Mouse (Mus musculus) adrenal gland, postnatal 14 days (tissue): Measurements from ENCODE around the gene Lbhd2. TPM values are rescaled to one million over a fixed set of nuclear protein-coding genes. Genes with fewer than 3 reads are reported as not detected.
A peak's percentile ranks its signal among the peaks of the same experiment; 100 is the strongest.

Experiments
- DNase-seq: peaks from one replicate; pipeline ENCODE4 v3.0.0; 2021; ENCODE audit warnings: mixed read lengths
- total RNA-seq: library from RNA; stranded (reverse); gene quantifications from 2 replicates; pipeline ENCODE4 v1.2.3, GENCODE M21; 2021

The Lbhd2 gene
- total RNA-seq, 1 experiment from 2014 or later: 0.56 TPM

DNA sequence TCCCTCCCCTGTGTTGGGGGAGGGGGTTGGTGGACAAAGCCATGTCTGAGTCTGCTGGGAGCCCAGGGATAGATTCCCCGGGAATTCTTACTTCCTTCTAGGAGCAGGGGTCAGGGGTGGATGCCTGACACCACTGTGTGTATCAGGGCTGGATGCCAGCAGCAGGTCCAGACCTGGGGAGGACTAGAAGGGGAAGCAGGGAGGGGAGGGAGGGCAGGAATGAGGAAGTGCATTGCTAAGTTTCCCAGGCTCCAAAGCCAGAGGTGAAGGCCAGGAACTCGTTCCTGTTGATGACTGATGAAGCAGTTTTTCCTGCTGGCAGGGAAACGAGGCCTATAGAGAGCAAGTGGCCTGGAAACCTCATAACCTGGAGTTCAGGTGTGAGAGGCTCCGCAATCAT is 25.5 kb downstream of the Lbhd2 start:
- no peak for DNase-seq

DNA sequence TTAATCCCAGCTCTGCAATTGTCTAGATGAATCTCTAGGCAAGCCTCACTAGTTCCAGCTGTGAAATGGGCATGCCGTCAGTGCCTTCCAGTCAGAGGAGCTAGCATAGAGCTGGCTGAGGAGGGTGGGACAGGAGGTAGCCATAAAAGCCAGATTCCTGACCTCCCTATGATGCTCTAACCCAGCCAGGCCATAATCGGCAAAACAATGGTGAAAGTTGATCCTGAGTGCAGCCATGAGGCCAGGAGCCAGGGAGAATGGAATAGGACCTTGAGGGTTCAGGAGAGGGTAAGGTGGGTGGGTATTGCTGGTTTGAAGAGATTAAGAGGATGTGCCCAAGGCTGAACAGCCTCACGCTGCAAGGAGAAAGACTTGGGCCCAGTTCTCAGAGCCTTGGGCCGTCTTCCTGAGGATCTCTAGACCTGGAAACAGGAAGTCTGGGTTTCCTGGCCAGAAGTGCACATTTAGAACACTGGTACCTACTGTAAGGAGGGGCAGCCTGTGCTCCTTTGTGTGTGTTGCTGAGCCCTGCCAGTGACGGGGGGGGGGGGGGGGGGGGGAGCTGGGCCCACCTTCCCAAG is 26.2 kb downstream of the Lbhd2 start:
- no peak for DNase-seq

DNA sequence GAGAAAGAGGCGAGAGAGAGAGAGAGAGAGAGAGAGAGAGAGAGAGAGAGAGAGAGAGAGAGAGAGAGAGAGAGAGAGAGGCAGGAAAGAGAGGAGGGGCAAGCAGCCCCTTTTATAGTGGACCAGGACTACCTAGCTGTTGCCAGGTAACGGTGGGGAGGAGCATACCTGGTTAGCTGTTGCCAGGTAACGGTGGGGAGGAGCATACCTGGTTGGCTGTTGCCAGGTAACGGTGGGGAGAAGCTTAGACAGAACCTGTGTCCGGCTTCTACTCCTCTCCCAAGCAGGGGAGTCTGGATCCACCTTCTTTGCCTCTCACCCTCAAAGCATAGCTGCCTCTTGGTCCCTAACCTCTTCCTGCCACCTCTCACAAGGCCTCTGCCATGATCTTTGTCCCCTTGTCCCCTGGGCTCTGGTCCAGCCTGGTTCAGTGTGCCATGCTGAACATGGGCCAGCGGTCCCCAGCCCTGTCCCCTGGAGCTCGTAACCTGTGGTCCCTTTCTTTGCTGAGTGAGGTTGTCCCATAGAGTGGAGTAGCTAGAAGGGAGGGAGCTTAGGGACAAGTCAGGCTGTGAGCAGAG is 27.6 kb downstream of the Lbhd2 start:
- DNase-seq: no peak

DNA sequence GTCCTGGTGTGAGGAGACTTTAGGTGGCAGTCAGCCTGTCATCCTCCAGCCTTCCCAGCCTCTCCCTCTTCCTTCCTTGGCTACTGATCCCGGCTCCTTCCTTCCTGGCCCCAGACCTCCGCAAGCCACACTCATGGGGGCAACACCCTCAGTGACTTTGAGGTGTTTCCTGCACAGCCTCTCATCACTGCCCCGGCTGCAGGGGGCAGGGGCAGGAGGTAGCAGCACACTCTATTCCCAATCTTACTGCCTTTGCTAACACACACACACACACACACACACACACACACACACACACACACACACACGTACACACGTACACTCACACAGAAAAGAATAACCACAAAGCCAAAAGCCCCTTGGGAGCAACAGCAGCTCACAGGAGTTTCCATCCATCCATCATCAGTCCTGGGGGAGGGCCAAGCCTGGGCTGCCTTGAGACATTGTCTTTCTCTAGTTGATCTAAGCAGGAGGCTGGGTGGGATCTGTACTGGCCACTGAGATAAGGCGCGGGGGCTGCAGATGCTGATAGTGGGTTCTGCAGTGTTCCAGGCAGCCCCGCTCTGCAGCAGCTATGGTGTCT is 28.2 kb downstream of the Lbhd2 start:
- DNase-seq: peak; percentile 68

DNA sequence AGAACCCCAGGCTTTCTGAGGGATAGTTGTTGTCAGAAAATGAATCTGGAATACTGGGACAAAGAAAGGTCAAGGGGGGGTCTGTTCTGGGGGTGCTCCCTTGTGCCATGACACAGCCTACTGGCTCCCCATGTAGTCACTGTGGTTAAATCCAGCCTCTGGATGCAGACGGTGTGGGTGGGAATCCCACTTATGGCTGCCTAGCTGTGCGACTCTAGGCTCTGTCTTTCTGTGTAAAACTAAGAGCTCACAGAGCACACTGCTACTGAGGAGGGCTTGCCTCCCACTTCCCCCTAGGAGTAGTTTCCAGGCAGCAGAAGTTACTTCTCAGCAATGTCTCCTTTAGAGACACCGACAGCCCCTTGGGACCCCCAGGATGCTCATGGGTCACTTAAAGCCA is 29.6 kb downstream of the Lbhd2 start:
- DNase-seq: no peak

DNA sequence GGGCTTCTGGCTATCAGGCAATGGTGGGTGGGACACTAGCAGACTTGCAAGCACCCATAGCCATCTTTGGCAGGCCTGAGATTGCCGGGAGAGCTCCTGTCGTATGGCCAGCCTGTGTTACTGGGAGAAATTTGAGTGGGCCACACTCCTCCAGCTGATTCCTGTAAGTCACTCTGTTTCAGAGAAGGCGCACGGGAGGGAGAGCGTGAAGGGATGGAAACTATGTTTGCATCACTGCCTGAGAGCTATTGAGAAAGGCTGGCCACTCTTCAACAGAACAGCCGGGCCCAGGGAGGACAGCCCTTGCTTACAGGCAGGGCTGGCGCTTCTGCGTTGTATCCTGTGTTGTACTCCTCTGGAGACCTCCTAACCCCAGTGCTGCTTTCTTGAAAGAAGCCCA is 30.0 kb downstream of the Lbhd2 start:
- no peak for DNase-seq

DNA sequence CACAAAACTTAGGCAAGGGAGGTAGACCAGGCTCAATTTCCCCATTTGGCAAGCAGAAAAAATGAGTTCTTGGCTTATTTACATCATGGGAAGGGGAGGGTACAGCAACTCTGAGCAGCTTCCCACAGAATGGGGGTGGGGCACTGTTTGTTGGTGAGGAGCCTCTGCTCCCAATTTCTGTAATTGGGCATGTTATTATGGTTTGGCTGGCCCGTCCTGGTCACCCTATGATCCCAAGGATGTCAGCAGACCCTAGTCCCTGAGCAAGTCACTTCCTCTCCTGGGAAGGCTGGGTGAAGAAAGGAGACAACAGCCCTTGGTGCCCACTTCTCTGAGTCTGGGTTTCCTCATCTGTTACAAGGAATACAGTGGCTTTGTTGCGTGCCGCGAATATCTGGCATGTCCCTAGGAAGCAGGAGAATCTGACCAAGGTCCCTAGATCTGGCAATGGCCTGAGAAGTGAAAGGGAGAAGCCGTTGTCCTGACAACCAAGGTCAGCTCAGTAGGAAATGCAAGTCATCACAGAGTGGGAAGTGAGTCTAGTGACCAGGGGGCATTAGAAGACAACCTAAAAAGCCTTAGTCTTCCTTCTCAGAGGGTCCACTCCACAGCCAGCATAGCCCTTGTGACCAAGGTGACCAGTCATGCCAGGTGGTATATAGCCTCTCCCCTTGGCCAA is 30.8 kb downstream of the Lbhd2 start:
- peak; percentile 87 for DNase-seq

DNA sequence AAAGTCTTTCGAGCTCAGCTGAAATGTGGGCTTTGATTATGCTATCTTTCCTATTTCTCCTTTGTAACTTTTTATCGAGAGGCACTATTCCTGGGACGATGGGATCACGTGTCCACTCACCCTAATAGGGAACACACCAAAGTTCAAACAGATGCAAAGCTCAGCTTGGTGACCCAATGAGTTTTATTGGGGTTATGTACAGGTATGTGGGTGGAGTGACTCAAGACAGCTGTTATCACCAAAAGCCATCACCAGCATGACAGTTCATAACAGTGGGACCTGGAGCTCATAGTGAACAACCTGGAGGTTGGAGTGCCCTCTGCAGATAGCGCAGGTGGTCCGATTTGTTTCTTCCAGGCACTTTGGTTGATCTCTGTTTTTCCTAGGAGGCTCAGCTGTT is 32.2 kb downstream of the Lbhd2 start:
- DNase-seq: no peak

DNA sequence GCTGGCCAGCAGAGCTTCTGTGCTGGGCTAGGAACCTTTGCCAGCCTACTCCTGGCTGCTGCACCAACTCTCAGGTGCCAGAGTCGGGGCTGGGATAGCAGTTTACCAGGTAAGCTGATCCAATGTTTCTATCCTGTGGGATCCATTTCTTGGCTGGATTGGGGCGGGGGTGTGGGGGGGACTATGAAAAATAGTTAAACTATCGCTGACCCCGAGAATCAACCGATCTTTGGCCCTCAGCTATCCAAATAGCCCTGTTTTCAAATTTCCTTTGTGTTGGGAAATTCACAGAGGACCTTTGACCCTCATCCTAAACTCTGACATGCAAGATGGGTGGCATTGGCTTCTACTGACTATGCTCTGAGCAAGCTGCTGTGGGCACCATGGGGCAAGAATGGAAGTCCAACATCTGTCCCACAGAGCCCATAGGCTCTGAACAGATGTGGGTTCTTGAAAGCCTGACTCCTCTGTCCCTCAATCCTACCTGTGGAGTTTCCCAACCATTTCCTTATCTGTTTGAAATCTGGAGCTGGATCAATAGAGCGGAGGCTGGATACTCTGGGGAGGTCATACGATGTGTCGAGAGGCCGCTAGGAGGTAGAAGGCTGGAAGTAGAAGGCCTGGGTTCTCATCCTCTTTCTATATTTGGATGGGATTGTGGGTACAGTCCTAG is 34.2 kb downstream of the Lbhd2 start:
- no peak for DNase-seq

DNA sequence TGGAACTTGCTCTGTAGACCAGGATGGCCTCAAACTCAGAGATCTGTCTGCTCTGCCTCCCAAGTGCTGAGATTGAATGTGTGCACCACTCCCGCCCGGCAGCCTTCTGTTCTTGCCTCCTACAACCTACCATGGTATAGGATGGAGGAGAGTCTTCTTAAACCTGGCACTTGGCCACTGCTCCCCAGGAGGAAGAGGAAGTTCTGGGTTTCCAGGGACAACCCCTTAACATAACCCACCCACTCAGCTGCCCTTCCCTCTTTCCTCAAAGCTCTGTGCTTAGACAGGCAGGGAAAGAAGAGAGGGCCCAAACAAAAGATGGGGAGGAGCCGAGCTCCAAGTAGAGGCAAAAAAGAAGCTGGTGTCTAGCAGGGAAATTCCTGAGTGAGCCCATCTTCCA is 34.9 kb downstream of the Lbhd2 start:
- no peak for DNase-seq

DNA sequence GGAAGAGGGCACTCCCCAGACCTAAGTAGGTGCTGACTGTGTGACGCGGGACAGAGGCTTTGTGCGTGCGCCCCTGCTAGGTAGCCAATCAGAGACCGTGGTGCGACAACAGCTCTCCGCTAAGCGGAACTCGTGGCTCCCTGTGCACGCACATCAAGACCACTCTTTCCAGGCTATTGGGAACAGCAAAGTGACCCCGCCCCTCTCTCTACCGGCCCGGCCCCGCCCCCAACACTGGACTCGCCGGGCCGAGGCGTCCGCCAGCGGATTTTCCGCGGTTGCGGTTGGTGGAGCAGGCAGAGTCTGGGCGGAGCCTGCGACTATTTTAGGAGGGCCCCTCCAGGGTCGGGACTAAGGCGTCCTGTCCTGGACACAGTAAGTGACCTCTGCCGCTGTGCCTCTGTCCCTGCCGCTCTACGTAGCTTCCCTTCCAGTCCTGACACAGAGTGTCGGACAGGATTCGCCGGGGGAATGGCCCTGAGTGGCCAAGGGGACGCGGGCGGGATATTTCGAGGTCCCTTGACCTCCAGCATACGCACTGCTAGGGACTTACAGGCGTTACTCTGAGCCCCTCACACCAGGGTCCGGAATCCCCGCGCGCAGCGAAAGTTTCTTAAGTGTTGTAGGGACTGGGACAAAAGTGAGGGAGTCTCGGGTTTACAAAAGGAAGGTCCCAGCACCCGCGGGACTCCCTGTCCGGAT is 35.9 kb downstream of the Lbhd2 start, which contains the start of gene Tnfaip2:
Gene Tnfaip2, plus strand, starts transcription at position 161 of the 702 bp plus-strand sequence.
- DNase-seq: peak; percentile 89

DNA sequence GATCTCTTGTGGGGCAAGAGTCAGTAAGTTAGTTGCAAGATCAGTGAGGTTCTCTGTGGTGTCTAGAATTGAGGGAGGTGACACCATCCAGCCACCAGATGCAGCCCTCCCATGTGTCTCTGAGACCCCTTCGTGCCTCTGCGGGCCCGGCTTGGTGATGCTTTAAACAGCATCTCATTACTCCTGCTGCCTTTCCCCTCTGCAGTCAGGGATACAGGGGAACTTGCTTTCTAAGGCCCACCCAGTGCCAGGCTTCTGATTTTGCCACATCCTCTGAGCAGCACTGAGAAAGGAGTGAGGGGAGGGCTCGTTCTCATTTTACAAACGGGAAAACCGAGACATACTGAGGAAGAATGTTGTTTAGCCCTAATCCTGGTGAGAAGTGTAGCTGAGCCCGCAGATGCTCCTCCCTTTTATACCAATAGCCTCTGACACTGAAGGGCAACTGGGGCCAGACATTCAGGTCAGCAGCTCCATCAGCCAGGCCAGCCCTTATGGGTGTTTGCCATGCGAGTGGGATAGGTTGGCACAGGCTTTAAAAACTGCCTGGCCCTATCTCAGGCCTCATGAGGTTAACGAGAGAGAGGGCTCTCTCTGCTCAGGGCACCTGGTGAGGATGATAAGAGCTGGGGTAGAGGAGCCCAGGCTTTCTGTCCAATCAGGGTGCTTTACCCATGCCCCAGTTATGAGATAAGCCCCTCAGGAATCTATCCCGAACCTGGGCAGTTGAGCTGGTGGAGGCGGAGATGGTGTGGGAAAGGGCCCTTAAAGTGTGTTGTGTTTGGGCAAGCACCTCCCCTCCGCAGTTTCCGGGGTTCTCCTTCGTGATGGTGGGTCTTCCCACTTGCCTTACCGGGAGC is 36.6 kb downstream of the Lbhd2 start:
- DNase-seq: no peak

DNA sequence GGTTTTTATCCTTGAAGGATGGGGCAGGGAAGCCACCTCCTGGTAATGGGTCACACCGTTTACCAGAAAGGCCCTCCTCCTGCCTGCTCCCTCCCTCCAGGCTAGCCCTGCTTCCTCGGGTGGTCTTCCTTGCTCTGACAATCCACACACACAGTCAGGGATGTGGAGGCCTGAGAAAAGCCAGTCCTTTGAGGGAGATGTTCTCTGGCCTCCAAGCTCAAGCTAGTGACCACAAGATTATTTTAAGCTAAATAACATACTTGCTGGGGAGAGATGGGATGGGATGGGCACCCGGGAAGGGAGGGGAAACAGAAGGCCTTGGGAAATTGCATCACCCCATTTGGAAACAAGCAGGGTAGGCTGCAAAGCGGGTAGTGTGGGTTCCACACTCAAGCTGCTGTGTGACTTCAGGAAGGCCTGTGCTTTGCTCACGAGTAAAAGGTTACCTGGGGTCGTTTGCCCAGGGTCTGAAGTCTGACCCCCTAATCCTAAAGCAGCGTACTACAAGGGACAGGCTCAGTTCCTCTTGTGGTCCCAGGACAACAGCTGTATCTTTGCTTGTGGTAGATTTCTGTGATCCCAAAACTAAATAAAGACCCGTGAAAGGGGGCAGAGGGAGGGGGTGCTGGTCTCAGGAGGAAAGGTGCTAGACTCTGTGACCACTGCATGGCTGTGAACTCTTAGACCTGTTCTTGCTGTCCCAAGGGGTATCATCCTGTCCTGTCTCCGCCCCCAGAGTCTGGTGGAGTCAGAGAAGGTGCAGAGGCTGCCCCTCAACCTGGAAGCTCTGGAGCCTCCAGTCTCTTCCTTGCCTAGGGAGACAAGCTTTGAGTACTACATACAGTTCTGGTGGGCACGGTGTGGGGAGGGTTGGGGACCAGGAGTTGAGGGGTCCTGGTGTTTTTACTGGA is 37.6 kb downstream of the Lbhd2 start:
- no peak for DNase-seq

DNA sequence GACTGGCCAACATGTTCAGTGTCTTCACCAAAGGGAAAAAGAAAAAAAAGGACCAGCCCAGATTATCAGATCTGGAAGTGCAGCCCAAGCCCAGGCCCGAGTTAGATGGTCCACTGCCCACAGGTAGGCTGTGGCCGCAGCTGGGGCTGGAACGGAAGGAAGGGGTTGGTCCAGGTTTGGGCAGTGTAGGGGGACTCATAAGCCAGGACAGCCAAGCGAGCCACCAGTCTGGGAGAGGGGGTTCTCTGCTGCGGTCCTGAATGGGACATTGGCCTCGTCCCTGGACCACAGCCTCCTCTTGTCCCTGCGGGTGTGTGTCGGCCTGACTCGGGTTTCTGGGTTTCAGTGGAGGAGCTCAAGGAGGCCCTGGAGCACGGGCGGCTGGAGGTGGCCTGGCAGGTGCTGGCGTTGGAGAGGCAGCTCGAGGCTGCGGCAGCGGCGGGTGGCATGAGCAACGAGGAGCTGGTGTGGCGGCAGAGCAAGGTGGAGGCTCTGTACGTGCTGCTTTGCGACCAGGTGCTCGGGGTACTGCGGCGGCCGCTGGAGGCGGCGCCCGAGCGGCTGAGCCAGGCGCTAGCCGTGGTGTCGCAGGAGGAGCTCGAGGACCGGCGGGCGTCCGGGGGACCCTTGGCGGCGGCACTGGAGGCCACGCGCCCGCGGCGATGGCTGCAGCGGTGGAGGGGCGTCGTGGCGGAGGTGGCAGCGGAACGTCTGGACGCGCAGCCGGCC is 38.7 kb downstream of the Lbhd2 start:
- no peak for DNase-seq

DNA sequence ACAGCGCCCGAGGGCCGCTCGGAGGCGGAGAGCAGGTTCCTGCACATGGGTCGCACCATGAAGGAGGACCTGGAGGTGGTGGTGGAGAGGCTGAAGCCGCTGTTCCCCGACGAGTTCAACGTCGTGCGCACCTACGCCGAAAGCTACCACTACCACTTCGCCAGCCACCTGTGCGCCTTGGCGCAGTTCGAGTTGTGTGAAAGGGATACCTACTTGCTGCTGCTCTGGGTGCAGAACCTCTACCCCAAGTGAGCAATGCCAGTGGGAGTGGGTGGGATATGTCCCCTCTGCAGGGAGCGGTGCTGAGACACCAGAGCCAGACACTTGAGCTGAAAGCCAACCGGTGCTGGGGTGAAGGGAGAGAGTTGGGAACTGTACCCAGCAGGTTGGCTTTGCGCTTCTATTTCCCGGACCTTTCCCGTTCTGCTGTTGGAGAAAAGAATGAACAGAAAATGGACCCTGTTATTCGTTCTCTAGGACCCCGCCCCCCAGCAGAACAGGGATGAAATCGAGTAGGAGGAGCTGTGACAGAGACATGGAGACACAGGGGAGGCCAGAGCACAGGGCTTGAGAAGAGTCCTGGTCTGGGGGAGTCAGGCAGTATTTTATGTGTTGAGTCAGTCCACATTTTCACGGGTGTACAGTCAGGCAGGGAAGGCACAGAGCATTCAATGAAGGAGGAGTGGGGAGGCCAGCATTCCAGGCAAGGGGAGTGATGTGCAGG is 39.4 kb downstream of the Lbhd2 start:
- DNase-seq: no peak

DNA sequence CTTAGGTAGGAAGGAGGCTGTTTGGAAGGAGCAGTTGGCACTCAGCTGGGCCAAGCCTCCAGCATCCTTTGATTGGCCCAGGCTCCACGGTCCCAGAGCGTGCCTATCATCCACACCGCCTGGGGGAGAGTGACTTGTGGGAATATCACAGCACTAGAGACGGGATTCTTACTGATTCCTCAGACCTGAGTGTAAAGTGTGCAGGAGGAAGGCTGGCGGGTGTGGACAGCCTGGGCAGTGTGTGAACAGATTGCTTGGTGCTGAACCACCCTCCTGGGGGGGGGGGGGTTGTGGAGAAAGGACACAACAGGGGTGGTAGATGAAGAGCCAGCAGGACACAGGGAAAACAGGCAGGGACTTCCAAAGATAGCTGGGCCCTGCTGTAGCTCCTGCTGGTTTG is 40.1 kb downstream of the Lbhd2 start:
- no peak for DNase-seq

DNA sequence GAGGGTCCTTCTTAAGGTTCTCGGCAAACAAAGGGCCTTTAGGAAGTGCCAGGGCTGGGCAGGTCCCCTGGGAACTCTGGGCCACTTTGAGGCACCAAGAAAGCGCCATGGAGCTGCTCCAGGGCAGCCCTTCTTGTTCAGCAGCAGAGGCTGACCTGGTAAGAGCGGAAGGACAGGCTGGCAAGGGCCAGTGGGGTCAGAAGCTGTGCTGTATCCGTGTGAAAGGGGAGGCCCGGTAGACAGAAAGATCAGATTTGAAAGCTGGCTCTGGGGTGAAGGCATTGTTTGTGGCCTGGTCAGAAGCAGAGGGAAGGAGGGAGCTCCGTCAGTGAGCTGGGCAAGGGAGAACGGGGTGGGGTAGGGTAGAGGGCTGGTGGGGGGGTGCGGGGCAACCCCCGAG is 40.7 kb downstream of the Lbhd2 start:
- DNase-seq: no peak

DNA sequence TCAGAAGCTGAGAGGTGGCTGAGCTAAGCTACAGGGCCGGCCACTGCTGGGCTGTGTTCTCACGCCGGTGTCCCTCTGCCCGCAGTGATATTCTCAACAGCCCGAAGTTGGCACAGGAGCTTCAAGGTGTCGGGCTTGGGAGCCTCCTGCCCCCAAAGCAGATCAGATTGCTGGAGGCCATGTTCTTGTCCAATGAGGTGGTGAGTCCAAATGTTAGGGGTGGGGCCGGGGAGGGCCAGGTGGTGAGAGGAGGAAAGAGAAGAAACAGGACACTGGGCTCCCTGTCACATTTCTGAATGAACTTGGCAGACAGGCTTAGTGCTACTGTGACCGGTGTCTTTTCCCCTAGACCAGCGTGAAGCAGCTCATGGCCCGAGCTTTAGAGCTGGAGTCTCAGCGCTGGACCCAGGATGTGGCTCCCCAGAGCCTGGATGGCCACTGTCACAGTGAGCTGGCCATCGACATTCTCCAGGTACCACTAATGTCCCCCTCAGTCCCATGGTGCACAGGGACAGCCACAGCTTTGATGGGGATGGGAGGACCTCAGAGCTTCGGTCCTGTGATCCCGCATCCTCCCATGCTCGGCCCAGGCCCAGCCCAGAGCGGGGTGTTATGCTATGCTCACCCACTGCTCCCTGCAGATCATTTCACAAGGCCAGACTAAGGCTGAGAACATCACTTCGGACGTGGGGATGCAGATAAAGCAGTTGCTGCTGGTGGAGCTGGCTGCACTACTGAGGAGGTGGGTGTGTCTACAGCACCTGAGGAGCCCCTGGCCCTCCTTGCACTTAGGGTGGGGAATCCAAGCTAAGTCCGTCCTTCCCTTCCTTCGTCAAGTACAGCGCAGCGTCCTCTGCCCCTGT is 41.5 kb downstream of the Lbhd2 start:
- no peak for DNase-seq
